Mouse (Mus musculus) C2C12 (cell line): ENCODE measurements around the gene Rpa2.

Experiments used
- CTCF ChIP-seq: IDR thresholded peaks from one replicate; pipeline ENCODE4 v1.5.1; 2011; ENCODE audit not compliant: control insufficient read depth, insufficient read depth, insufficient read length
- FOSL1 ChIP-seq: IDR thresholded peaks from one replicate; pipeline ENCODE4 v1.8.0; 2011; ENCODE audit warnings: mild to moderate bottlenecking, low read length; ENCODE audit not compliant: poor library complexity, insufficient read depth, severe bottlenecking
- MYOD1 ChIP-seq: IDR thresholded peaks from one replicate; pipeline ENCODE4 v1.6.1; 2011; ENCODE audit warnings: low read depth; ENCODE audit not compliant: control insufficient read depth, insufficient read length

GRCm38 (mm10) chr4:132823614-132824366, 55.7 kb downstream of the Rpa2 start:
- TF ChIP-seq MYOD1: no peak
- peak; percentile 85 for TF ChIP-seq CTCF
- no peak for TF ChIP-seq FOSL1
